Mouse (Mus musculus) CH12.LX (cell line): ENCODE measurements around the gene Sh3bp2. TPM values are rescaled to one million over a fixed set of nuclear protein-coding genes. Genes with fewer than 3 reads are reported as not detected.
"Not testable (repeated sequence)": the region's sequence is repeated elsewhere in the genome, so short reads cannot be mapped to it uniquely, and the experiment has no call there.

Experiments
- DNase-seq: peaks from one replicate; pipeline ENCODE4 v3.0.0-alpha.2; 2013; ENCODE audit errors: extremely low read depth
- H3K27ac ChIP-seq: 2 replicates; pipeline ENCODE4 v1.5.1; 2012; ENCODE audit warnings: low read depth, mild to moderate bottlenecking, control low read depth, moderate library complexity; ENCODE audit not compliant: insufficient read depth
- H3K27me3 ChIP-seq: replicated peaks from 2 replicates; pipeline ENCODE3; 2012; ENCODE audit warnings: inconsistent platforms
- H3K36me3 ChIP-seq, 2 experiments: replicated peaks in 1 of 2; 2 replicates each; pipeline versions ENCODE3 to v1.6.1; 2012; ENCODE audit warnings: inconsistent platforms in 1 of 2, low read length in 1 of 2, mild to moderate bottlenecking in 1 of 2, mixed read lengths in 1 of 2, moderate library complexity in 1 of 2; ENCODE audit not compliant: control insufficient read depth in 1 of 2, insufficient read depth in 1 of 2
- H3K4me1 ChIP-seq, 2 experiments: 2 replicates each; pipeline ENCODE4 v1.6.1; 2012; ENCODE audit warnings: inconsistent platforms in 1 of 2, moderate library complexity in 1 of 2; ENCODE audit not compliant: insufficient read depth in 2 of 2, control insufficient read depth in 1 of 2
- H3K4me2 ChIP-seq: 2 replicates; pipeline ENCODE4 v1.6.1; 2012; ENCODE audit warnings: low read depth, mild to moderate bottlenecking, control low read depth; ENCODE audit not compliant: poor library complexity, insufficient read depth, severe bottlenecking
- H3K4me3 ChIP-seq, 3 experiments: fragments of 150-350 bp in 1 of 3; sonication (generic) in 1 of 3; replicated peaks in 1 of 3; 2 replicates each; pipeline versions ENCODE3 to v1.5.1; 2011 to 2012; ENCODE audit warnings: low read depth in 2 of 3, low read length in 2 of 3, mild to moderate bottlenecking in 2 of 3, moderate library complexity in 2 of 3, control low read depth in 1 of 3, improper control_type of control experiment in 1 of 3, inconsistent platforms in 1 of 3, mixed read lengths in 1 of 3; ENCODE audit not compliant: poor library complexity in 1 of 3
- H3K79me2 ChIP-seq: replicated peaks from 2 replicates; pipeline ENCODE4 v1.6.1; 2012; ENCODE audit warnings: mild to moderate bottlenecking, moderate library complexity; ENCODE audit not compliant: control insufficient read depth, poor library complexity, insufficient read depth, severe bottlenecking; ENCODE audit errors: extremely low read depth
- H3K9ac ChIP-seq: 2 replicates; pipeline ENCODE4 v1.6.1; 2012; ENCODE audit warnings: low read depth, mild to moderate bottlenecking, control low read depth, moderate library complexity; ENCODE audit not compliant: insufficient read depth
- H3K9me3 ChIP-seq: replicated peaks from 2 replicates; pipeline ENCODE3; 2012; ENCODE audit warnings: low read length, inconsistent platforms, mixed read lengths
- BHLHE40 ChIP-seq: IDR thresholded peaks from 2 replicates; pipeline ENCODE4 v1.6.1; 2011; ENCODE audit warnings: mild to moderate bottlenecking, low read depth, low read length, improper control_type of control experiment
- CTCF ChIP-seq, 2 experiments: IDR thresholded peaks in 1 of 2; conservative IDR thresholded peaks in 1 of 2; 2 replicates each; pipeline ENCODE4 v1.5.1; 2011 to 2012; ENCODE audit warnings: low read depth in 2 of 2, low read length in 2 of 2, improper control_type of control experiment in 1 of 2, inconsistent platforms in 1 of 2, mild to moderate bottlenecking in 1 of 2, moderate library complexity in 1 of 2
- E2F4 ChIP-seq: IDR thresholded peaks from 2 replicates; pipeline ENCODE4 v1.6.1; 2011; ENCODE audit warnings: low read depth, low read length, improper control_type of control experiment; ENCODE audit not compliant: insufficient replicate concordance
- EP300 ChIP-seq: IDR thresholded peaks from 2 replicates; pipeline ENCODE4 v1.6.1; 2011; ENCODE audit warnings: low read length, improper control_type of control experiment
- GABPA ChIP-seq: IDR thresholded peaks from 2 replicates; pipeline ENCODE4 v1.6.1; 2012; ENCODE audit warnings: low read depth, low read length, improper control_type of control experiment, inconsistent platforms; ENCODE audit not compliant: insufficient replicate concordance
- HCFC1 ChIP-seq: IDR thresholded peaks from 2 replicates; pipeline ENCODE4 v1.6.1; 2012; ENCODE audit warnings: low read depth, mild to moderate bottlenecking, inconsistent platforms, low read length, improper control_type of control experiment
- IRF4 ChIP-seq: IDR thresholded peaks from 2 replicates; pipeline ENCODE4 v1.6.1; 2014; ENCODE audit warnings: low read depth, mild to moderate bottlenecking, inconsistent platforms, low read length, improper control_type of control experiment
- JUND ChIP-seq: conservative IDR thresholded peaks from 2 replicates; pipeline ENCODE4 v1.6.1; 2011; ENCODE audit warnings: low read depth, low read length, improper control_type of control experiment
- KAT2A ChIP-seq: IDR thresholded peaks from 2 replicates; pipeline ENCODE4 v1.6.1; 2012; ENCODE audit warnings: low read length, improper control_type of control experiment, inconsistent platforms; ENCODE audit not compliant: insufficient replicate concordance
- MAFK ChIP-seq: IDR thresholded peaks from 2 replicates; pipeline ENCODE4 v1.6.1; 2011; ENCODE audit warnings: low read length, improper control_type of control experiment; ENCODE audit not compliant: insufficient replicate concordance
- MAX ChIP-seq: IDR thresholded peaks from 2 replicates; pipeline ENCODE4 v1.6.1; 2011; ENCODE audit warnings: low read length, improper control_type of control experiment
- MXI1 ChIP-seq: IDR thresholded peaks from 2 replicates; pipeline ENCODE4 v1.6.1; 2011; ENCODE audit warnings: mild to moderate bottlenecking, low read depth, low read length, improper control_type of control experiment
- NRF1 ChIP-seq: IDR thresholded peaks from 2 replicates; pipeline ENCODE4 v1.6.1; 2014; ENCODE audit warnings: low read depth, mild to moderate bottlenecking, inconsistent platforms, low read length, improper control_type of control experiment, moderate library complexity
- PAX5 ChIP-seq: IDR thresholded peaks from 2 replicates; pipeline ENCODE4 v1.6.1; 2012; ENCODE audit warnings: low read length, inconsistent platforms, mixed read lengths
- POLR2A ChIP-seq: IDR thresholded peaks from 2 replicates; pipeline ENCODE4 v1.6.1; 2011; ENCODE audit warnings: low read depth, mild to moderate bottlenecking, improper control_type of control experiment, low read length
- POLR2AphosphoS2 ChIP-seq: IDR thresholded peaks from 2 replicates; pipeline ENCODE4 v1.6.1; 2011; ENCODE audit warnings: low read depth, low read length, improper control_type of control experiment
- RAD21 ChIP-seq: IDR thresholded peaks from 2 replicates; pipeline ENCODE4 v1.6.1; 2011; ENCODE audit warnings: low read depth, mild to moderate bottlenecking, low read length, improper control_type of control experiment, moderate library complexity
- SIN3A ChIP-seq: IDR thresholded peaks from 2 replicates; pipeline ENCODE4 v1.6.1; 2012; ENCODE audit warnings: low read length, improper control_type of control experiment, inconsistent platforms
- TBP ChIP-seq: conservative IDR thresholded peaks from 2 replicates; pipeline ENCODE4 v1.6.1; 2011; ENCODE audit warnings: low read depth, low read length, improper control_type of control experiment
- TCF12 ChIP-seq: IDR thresholded peaks from 2 replicates; pipeline ENCODE4 v1.6.1; 2014; ENCODE audit warnings: low read depth, mild to moderate bottlenecking, inconsistent platforms, low read length, improper control_type of control experiment
- USF1 ChIP-seq: IDR thresholded peaks from 2 replicates; pipeline ENCODE4 v1.6.1; 2014; ENCODE audit warnings: low read depth, mild to moderate bottlenecking, inconsistent platforms, low read length, improper control_type of control experiment
- USF2 ChIP-seq: conservative IDR thresholded peaks from 2 replicates; pipeline ENCODE4 v1.6.1; 2011; ENCODE audit warnings: low read depth, low read length, improper control_type of control experiment
- ZC3H11A ChIP-seq: IDR thresholded peaks from 2 replicates; pipeline ENCODE4 v1.6.1; 2012; ENCODE audit warnings: low read depth, mild to moderate bottlenecking, inconsistent platforms, low read length, improper control_type of control experiment
- ZKSCAN1 ChIP-seq: IDR thresholded peaks from 2 replicates; pipeline ENCODE4 v1.6.1; 2012; ENCODE audit warnings: low read depth, inconsistent platforms, low read length, improper control_type of control experiment, borderline replicate concordance
- dilution Hi-C: fragments of 300-500 bp; cut with MboI; formaldehyde crosslinking; loops from 2 replicates; pipeline ENCODE4 v1.14.3; 2020; ENCODE audit warnings: low sequenced_read_pairs; ENCODE audit not compliant: extremely low pct_unique_long_range_greater_than_20kb, extremely low pct_ligation_motif_present
- in situ Hi-C: fragments of 300-500 bp; cut with MboI; formaldehyde crosslinking; loops from 3 replicates; pipeline ENCODE4 v1.14.3; 2019; ENCODE audit warnings: low sequenced_read_pairs, low pct_ligation_motif_present, low pct_unique_long_range_greater_than_20kb, mixed read lengths
- polyA plus RNA-seq: library from polyadenylated mRNA; unstranded; fragments of >175 nt; gene quantifications from 2 replicates; pipeline ENCODE4 v1.2.1, GENCODE M21; 2012; ENCODE audit warnings: low read depth; ENCODE audit not compliant: insufficient read length
- total RNA-seq, 2 experiments: library from RNA; depleted of rRNA; stranded (reverse); fragments of 300-350 nt in 1 of 2; fragments of >200 nt in 1 of 2; gene quantifications; 2 replicates each; pipeline ENCODE4 v1.2.3; 2012 to 2014

Gene Sh3bp2
- total and polyA plus RNA-seq, 3 experiments, result 5.8 to 10.5 (median 7.3) TPM

DNA sequence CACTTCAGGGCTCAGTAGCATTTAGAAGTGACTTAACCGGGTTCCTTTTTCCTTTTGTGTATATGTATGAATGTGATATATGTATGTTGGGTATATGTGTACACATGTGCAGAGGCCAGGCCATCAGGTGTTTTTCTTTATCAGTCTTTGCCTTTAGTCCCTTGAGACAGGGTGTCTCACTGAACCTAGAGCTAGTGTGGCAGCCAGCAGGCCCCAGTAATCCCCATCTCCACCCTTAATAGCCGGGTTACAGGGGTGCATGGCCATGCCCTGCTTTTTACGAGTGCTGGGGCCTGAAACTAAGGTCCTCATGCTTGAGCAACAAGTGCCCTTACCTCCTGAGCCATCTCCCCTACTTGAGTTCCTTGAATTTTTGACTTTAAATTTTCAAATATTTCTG is 45.9 kb downstream of the Sh3bp2 start:
- H3K9ac ChIP-seq, result no peak overlapping the region
- in situ Hi-C loops, result no loop called here
- H3K27me3 ChIP-seq, result no peaks in the 10 kb centered on the region

DNA sequence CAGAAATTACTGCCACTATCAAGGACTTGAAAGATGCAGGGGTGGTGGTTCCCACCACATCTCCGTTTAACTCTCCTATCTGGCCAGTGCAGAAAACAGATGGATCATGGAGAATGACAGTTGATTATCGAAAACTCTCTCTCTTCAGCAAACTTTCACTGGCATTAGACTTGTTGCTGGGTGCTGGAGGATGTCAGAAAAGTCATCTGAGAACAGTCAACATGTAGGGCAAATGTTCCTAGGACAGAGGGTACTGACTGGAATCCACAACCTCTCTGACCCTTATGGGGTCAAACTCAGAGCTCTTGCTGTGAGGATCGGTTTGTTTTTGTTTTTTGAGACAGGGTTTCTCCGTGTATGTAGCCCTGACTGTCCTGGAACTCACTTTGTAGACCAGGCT is 46.9 kb downstream of the Sh3bp2 start:
- dilution Hi-C loops, H3K27ac ChIP-seq, in situ Hi-C loops, DNase-seq, H3K27me3 ChIP-seq, H3K36me3 ChIP-seq, H3K9me3 ChIP-seq, H3K79me2 ChIP-seq: not testable (repeated sequence)
- peak overlapping the region; percentile 67 for H3K9ac ChIP-seq
- peaks cover 6 to 19% of the 10 kb centered on the region in 2 experiments for H3K4me1 ChIP-seq
- H3K4me3 ChIP-seq, result peak overlapping the region in 1 of 3 experiments; percentile 92
- H3K4me2 ChIP-seq, result peak overlapping the region; percentile 54; the same call in 1 of the 2 replicates

More for the DNA sequence above, 45.9 kb downstream of the Sh3bp2 start:
- Histone ChIP-seq H3K4me2 (no peak overlapping the region), H3K4me3 (no peak overlapping the region), H3K4me1 (peaks cover 6 to 19% of the 10 kb centered on the region in 2 experiments), H3K79me2 (peaks cover 6% of the 10 kb centered on the region), H3K27ac (no peak overlapping the region), H3K9me3 (no peaks in the 10 kb centered on the region), H3K36me3 (no peaks in the 10 kb centered on the region)
- no peak for TF ChIP-seq PAX5
- DNase-seq, result no peak
- dilution Hi-C loops, result no loop called here

DNA sequence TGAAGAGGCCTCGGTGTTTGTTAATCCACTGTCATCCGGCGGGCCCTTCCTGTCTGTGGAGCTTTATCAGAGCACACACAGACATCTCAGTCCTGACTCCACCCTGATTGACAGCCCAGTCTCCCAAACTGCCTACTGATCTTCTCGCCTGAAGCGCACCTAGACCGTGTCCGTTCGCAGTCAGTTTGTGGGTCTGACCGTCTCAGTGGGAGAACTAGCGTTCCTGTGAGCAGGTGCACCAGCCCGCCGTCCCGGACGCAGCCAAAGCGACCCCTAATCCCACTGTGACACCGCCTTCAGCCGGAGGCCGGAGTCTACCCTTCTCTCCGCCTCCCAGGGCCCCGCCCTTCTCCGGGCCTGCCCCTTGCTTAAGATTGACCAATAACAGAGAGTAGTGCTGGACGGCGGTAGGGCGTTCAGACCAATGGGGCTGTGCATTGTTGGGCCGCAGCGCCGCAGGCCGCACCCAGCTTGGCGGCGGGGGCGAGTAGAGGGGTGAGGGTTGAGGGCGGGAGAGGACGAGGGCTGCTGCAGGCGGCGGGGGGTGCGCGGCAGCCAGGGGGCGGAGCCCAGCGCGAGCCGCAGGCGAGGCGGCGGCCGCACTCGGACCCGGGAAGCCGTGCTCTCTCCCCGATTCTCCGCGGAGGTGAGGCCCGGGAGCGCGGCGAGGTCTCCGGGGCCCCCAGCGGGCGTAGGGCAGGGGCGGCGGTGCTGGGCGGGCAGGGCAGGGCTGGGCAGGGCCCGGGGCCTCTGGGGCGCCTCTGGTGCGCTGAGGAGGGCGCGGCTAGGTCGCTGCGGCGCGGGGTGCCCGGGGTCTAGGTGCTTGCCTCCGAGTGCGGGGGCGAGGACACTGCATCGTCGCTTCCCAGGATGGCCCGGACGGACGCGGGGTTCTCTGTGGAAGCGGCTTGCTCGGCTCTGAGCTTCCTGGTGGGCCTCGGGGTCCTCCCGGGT is 47.9 kb downstream of the Sh3bp2 start, which contains the start of gene Add1:
Add1 (plus strand) TSS at position 397 of the 954 bp plus-strand sequence.
- peak within 1 kb of the TSS; percentile 99 for H3K4me2 ChIP-seq
- H3K36me3 ChIP-seq, result peaks cover 0 to 4% of the 10 kb centered on the region in 2 experiments
- dilution Hi-C loops (no loop called here), in situ Hi-C loops (no loop called here)
- peaks cover 9% of the 10 kb centered on the region for H3K79me2 ChIP-seq
- H3K4me3 ChIP-seq, result peak within 1 kb of the TSS; percentile 91 to 92 (median 92)
- H3K27ac ChIP-seq, result peak within 1 kb of the TSS; percentile 37; the same call in 1 of the 2 replicates
- no peaks in the 10 kb centered on the region for H3K9me3 ChIP-seq
- peak; percentile 95 for DNase-seq
- H3K4me1 ChIP-seq, result peaks cover 4 to 15% of the 10 kb centered on the region in 2 experiments
- no peaks in the 10 kb centered on the region for H3K27me3 ChIP-seq
- H3K9ac ChIP-seq, result peak within 1 kb of the TSS; percentile 91
- TF ChIP-seq MAX, result peak; percentile 33; the same call in 1 of the 2 replicates
- no peak for TF ChIP-seq EP300
- TF ChIP-seq JUND, result no peak
- TF ChIP-seq CTCF (conservative IDR thresholded peaks at IDR 0.05 in 1 of 2, IDR thresholded peaks at IDR 0.05 in 1 of 2; ENCODE audit: low read depth in 2 of 2, low read length in 2 of 2), result no peak
- no peak for TF ChIP-seq PAX5
- no peak for TF ChIP-seq USF2
- TF ChIP-seq KAT2A, result peak; percentile 68; the same call in 1 of the 2 replicates
- peak; percentile 75 for TF ChIP-seq TBP
- TF ChIP-seq ZC3H11A, result no peak
- peak; percentile 96 for TF ChIP-seq POLR2A
- TF ChIP-seq GABPA, result no peak
- peak; percentile 69 for TF ChIP-seq TCF12
- no peak for TF ChIP-seq USF1
- TF ChIP-seq MXI1, result peak; percentile 54
- peak; percentile 53; the same call in 1 of the 2 replicates for TF ChIP-seq POLR2AphosphoS2
- TF ChIP-seq NRF1, result peak; percentile 59
- no peak for TF ChIP-seq MAFK
- TF ChIP-seq ZKSCAN1, result no peak
- TF ChIP-seq SIN3A, result peak; percentile 68
- no peak for TF ChIP-seq RAD21
- peak; percentile 81 for TF ChIP-seq HCFC1
- no peak for TF ChIP-seq BHLHE40
- TF ChIP-seq IRF4, result 0 out of 2 replicates have a peak, but pooled peaks have one; percentile 24
- no peak for TF ChIP-seq E2F4
